Mouse (Mus musculus) liver, embryonic 15.5 days (tissue): ENCODE measurements at regions not wholly inside any gene's neighbourhood (a gene's known extent, or its start where the extent isn't known, plus 50 kb on each side); places are given as distances from the start of the nearest gene placed in this dataset.

Source experiments
- ATAC-seq: fragments of 200-750 bp; cut with Nextera tagmentation; 2 replicates; pipeline ENCODE4 v1.8.0; 2017; ENCODE audit warnings: moderate number of reproducible peaks, mild to moderate bottlenecking, moderate library complexity; ENCODE audit not compliant: insufficient read depth
- H3K27ac ChIP-seq: fragments of 300-500 bp; sonication (generic); replicated peaks from 2 replicates; pipeline ENCODE4 v1.5.1; 2015; ENCODE audit warnings: mild to moderate bottlenecking, inconsistent platforms
- H3K27me3 ChIP-seq: fragments of 300-500 bp; sonication (generic); 2 replicates; pipeline ENCODE4 v1.6.1; 2015; ENCODE audit warnings: mild to moderate bottlenecking, inconsistent platforms
- H3K36me3 ChIP-seq: fragments of 300-500 bp; sonication (generic); replicated peaks from 2 replicates; pipeline ENCODE4 v1.6.1; 2015; ENCODE audit warnings: moderate library complexity, mild to moderate bottlenecking, inconsistent platforms
- H3K4me1 ChIP-seq: fragments of 300-500 bp; sonication (generic); replicated peaks from 2 replicates; pipeline ENCODE4 v1.6.1; 2015; ENCODE audit warnings: inconsistent platforms
- H3K4me2 ChIP-seq: fragments of 300-500 bp; sonication (generic); 2 replicates; pipeline ENCODE4 v1.6.1; 2015; ENCODE audit warnings: moderate library complexity, mild to moderate bottlenecking, inconsistent platforms
- H3K4me3 ChIP-seq: fragments of 300-500 bp; sonication (generic); replicated peaks from 2 replicates; pipeline ENCODE4 v1.5.1; 2015; ENCODE audit warnings: mild to moderate bottlenecking, inconsistent platforms
- H3K9ac ChIP-seq: fragments of 300-500 bp; sonication (generic); 2 replicates; pipeline ENCODE4 v1.6.1; 2015; ENCODE audit warnings: moderate library complexity, mild to moderate bottlenecking, inconsistent platforms
- H3K9me3 ChIP-seq: fragments of 300-500 bp; sonication (generic); replicated peaks from 2 replicates; pipeline ENCODE4 v1.6.1; 2016; ENCODE audit warnings: inconsistent platforms
- WGBS: fragments of 180-500 bp; shearing (Covaris S2); methylation state at CpG from one replicate; pipeline ENCODE4 v1.1.7; 2015; ENCODE audit warnings: mixed read lengths; ENCODE audit not compliant: insufficient replicate concordance; 5-methylcytosine and 5-hydroxymethylcytosine counted together

DNA sequence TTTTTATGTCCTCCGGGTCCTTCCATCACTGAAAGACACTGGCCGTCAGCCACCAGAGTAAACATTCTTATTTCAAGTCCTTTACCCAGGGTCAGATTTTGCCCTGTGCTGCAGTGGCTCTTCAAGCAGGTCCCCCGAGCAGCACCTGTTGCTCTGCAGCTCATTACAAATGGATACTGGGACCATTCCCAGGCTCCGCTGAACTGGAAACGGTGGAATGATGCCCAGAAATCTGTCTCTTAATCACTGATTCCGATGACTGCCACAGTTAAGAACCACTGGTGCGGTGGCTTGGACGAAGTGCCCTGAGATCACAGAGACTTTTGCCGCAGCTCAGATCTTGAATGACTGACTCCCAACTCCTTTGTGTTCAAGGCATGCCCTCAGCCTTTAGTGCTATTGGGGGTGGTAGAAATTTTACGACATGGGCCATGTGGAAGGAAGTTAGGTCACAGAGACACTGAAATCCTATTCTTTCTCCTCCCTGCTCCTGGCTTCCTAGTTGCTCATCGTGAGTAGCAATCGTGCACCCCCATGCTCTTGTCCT lies 179.6 kb upstream of the Prickle1 start:
- no peak overlapping the region for H3K27ac ChIP-seq
- H3K36me3 ChIP-seq: no peaks in the 10 kb centered on the region
- no peaks in the 10 kb centered on the region for H3K4me1 ChIP-seq
- WGBS: 74% methylated on average over 12 of the region's 12 CpGs
- H3K27me3 ChIP-seq: no peaks in the 10 kb centered on the region
- no peak overlapping the region for H3K4me3 ChIP-seq
- H3K9me3 ChIP-seq: no peaks in the 10 kb centered on the region
- H3K9ac ChIP-seq: no peak overlapping the region
- H3K4me2 ChIP-seq: no peak overlapping the region
- ATAC-seq: no peak

DNA sequence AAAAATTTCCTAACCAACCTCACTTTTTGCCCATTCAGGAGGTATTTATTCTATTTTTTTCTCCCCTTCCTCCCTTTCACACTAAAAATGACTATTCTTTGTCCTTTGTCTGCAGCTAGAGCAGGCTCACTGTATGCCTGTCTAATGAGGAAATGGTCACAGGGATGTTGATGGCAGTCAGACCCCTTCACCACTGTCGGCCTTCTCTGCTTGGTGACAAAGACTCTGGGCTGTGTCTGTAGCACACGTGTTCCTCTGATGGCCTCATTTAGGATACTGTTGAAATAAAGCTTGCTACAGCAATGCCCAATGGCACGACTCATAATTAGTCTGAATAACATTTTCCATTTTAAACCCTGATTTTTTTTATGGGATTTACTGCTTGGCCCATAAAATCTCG lies 178.6 kb upstream of the Prickle1 start:
- Histone ChIP-seq H3K4me2 (no peak overlapping the region), H3K4me1 (no peaks in the 10 kb centered on the region), H3K9me3 (no peaks in the 10 kb centered on the region), H3K27ac (no peak overlapping the region), H3K4me3 (no peak overlapping the region), H3K36me3 (no peaks in the 10 kb centered on the region), H3K9ac (no peak overlapping the region), H3K27me3 (no peaks in the 10 kb centered on the region)
- no peak for ATAC-seq
- WGBS: 56% methylated on average over 4 of the region's 4 CpGs

DNA sequence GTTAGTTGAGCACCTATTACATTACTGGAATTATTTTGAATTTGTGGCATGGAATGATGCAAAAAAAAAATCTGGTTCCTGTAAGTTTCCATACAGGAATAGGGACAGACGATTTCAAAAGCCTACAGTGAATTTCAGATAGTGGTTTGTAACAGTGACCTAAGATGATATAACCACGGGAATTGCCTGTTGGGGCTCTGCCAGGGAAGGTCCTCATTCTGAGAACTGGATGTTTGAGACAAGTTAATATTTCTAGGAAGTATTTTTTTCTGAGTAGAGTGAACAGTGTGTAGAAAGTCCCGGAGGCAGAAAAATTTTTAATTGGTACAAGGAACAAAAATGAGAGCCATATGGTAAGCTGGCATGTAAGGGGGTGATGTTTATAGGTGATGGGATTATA lies 171.3 kb upstream of the Prickle1 start:
- Histone ChIP-seq H3K36me3 (no peaks in the 10 kb centered on the region), H3K27ac (no peak overlapping the region), H3K4me2 (no peak overlapping the region), H3K27me3 (no peaks in the 10 kb centered on the region), H3K4me1 (0 out of 2 replicates have a peak, but pooled peaks cover 3% of the 10 kb centered on the region), H3K4me3 (no peak overlapping the region), H3K9ac (no peak overlapping the region), H3K9me3 (no peaks in the 10 kb centered on the region)
- no peak for ATAC-seq
- WGBS: 37% methylated on average over 3 of the region's 3 CpGs

DNA sequence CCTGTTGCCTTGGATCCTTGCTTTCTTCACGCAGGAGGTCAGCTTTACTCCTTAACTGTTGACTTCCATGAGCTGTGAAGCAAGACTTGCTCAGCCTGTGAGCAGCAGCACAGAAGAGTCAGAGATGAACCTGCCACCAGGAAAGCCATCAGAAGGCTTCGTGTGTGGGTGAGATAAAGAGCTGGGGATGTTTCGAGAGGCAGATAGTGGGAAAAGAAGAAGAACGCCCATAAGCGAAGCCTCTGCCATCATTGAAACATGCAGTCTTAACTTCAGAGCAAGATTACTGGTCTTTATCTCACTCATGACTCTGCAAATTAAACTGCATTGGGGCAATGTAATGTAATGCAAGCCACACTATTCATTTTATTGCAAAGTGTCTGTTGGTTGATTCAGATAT lies 167.4 kb upstream of the Prickle1 start:
- no peak for ATAC-seq
- Histone ChIP-seq H3K4me1 (0 out of 2 replicates have a peak, but pooled peaks cover 3% of the 10 kb centered on the region), H3K9ac (no peak overlapping the region), H3K4me3 (no peak overlapping the region), H3K27ac (no peak overlapping the region), H3K27me3 (no peaks in the 10 kb centered on the region), H3K4me2 (no peak overlapping the region), H3K9me3 (no peaks in the 10 kb centered on the region), H3K36me3 (no peaks in the 10 kb centered on the region)
- 30% methylated on average over 5 of the region's 5 CpGs for WGBS

DNA sequence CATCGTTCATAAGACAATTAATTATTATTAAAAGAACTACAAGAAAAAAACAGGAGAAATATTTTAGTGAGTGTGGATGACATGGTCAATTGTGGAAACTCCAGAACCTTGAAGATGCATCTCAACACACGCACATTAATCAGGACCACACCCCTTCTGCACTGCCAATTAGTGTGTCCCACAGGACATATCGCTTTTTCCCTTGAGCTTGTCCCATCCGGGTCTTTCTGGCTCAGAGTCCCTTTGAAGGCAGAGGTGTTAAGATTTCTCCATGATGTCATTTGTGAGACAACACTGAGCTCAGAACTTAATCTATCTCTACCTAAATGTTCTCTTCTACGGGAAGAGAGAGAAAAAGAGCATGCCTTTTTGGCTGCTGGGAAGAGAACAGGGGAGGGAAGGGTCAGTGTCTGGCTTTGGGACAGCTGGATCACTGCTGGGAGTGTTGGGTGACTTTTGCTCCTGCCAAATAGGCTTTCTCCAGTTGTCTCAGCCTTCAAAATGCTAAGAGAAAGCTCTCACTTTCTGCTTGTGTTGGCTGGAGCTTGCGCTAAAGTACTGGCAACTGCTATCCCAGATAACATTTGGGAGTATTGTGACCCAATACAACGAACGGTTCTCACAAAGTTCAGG lies 162.6 kb upstream of the Prickle1 start:
- WGBS: 61% methylated on average over 8 of the region's 8 CpGs
- H3K9ac ChIP-seq: no peak overlapping the region
- 0 out of 2 replicates have a peak, but pooled peaks cover 3% of the 10 kb centered on the region for H3K4me1 ChIP-seq
- H3K27me3 ChIP-seq: no peaks in the 10 kb centered on the region
- ATAC-seq: no peak
- no peaks in the 10 kb centered on the region for H3K36me3 ChIP-seq
- H3K9me3 ChIP-seq: no peaks in the 10 kb centered on the region
- no peak overlapping the region for H3K4me2 ChIP-seq
- H3K27ac ChIP-seq: no peak overlapping the region
- no peak overlapping the region for H3K4me3 ChIP-seq

DNA sequence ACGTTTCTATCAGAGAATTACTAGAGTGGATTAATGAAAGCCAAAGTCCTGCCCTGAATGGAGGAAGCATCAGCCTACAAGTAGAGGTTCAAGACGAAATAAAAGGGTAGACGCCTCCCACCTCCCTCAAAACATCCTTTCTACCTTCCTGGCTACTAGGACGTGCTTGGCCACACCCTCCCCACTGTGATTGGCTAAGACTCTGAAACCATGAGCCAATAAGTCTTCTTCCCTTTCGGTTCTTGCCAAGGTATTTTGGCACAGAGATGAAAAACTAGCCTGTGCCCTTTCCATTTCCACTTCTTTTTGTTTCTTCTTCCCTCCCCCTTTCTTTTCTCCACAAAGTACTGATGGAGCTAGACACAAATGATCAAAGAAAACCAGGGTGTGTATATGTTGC lies 160.3 kb upstream of the Prickle1 start:
- no peak for ATAC-seq
- no peak overlapping the region for H3K27ac ChIP-seq
- no peaks in the 10 kb centered on the region for H3K9me3 ChIP-seq
- 0 out of 2 replicates have a peak, but pooled peaks cover under 1% of the 10 kb centered on the region for H3K4me1 ChIP-seq
- no peak overlapping the region for H3K9ac ChIP-seq
- H3K4me3 ChIP-seq: no peak overlapping the region
- H3K4me2 ChIP-seq: no peak overlapping the region
- H3K36me3 ChIP-seq: no peaks in the 10 kb centered on the region
- H3K27me3 ChIP-seq: no peaks in the 10 kb centered on the region
- 53% methylated on average over 5 of the region's 5 CpGs for WGBS

DNA sequence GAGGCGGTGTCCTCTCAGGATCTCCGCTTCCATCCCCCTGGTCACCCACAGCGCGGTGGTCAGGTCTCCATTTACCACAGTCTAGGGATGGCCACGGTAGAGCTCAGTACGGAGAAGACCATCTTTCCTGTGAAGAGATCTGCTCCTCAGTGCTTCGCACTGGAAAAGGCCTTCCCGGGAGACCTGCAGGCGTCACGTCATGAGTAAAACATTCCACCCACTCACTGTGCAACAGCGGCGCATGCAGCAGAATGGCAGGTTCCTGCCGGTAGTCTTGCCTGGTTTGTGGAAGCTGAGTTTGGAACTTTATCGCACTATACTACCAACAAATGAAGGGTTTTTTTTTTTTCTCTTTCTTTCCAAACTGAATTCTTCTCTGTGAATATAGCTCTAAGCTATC lies 156.1 kb upstream of the Prickle1 start:
- no peak overlapping the region for H3K27ac ChIP-seq
- H3K4me2 ChIP-seq: no peak overlapping the region
- no peaks in the 10 kb centered on the region for H3K27me3 ChIP-seq
- no peaks in the 10 kb centered on the region for H3K9me3 ChIP-seq
- no peak overlapping the region for H3K4me3 ChIP-seq
- no peaks in the 10 kb centered on the region for H3K36me3 ChIP-seq
- no peak overlapping the region for H3K9ac ChIP-seq
- ATAC-seq: no peak
- 0 out of 2 replicates have a peak, but pooled peaks cover 3% of the 10 kb centered on the region for H3K4me1 ChIP-seq
- WGBS: 40% methylated on average over 14 of the region's 14 CpGs

DNA sequence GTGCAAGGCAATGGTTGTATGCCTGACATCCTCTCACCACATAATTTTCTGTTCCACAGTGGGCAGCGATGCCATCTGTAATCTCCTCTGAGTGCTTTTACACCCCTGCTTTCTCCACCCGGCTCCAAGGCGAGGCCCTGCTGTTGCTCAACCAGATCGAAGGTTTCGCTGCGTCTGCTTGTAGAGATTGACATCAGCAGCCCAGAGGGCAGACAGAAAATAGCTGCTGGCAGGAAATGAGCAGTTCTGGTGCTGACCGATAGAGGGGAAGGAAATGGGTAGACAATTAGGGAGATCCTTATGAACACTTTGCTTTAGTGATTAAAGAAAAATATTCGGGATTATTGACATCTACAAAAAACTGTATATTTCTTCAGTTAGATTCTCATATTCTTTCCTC lies 155.3 kb upstream of the Prickle1 start:
- no peak overlapping the region for H3K4me2 ChIP-seq
- no peak overlapping the region for H3K4me3 ChIP-seq
- no peaks in the 10 kb centered on the region for H3K27me3 ChIP-seq
- no peak overlapping the region for H3K27ac ChIP-seq
- 3% methylated on average over 8 of the region's 8 CpGs for WGBS
- peak; percentile 40; the same call in 1 of the 2 replicates for ATAC-seq
- H3K36me3 ChIP-seq: no peaks in the 10 kb centered on the region
- 0 out of 2 replicates have a peak, but pooled peaks cover 3% of the 10 kb centered on the region for H3K4me1 ChIP-seq
- H3K9ac ChIP-seq: no peak overlapping the region
- no peaks in the 10 kb centered on the region for H3K9me3 ChIP-seq

DNA sequence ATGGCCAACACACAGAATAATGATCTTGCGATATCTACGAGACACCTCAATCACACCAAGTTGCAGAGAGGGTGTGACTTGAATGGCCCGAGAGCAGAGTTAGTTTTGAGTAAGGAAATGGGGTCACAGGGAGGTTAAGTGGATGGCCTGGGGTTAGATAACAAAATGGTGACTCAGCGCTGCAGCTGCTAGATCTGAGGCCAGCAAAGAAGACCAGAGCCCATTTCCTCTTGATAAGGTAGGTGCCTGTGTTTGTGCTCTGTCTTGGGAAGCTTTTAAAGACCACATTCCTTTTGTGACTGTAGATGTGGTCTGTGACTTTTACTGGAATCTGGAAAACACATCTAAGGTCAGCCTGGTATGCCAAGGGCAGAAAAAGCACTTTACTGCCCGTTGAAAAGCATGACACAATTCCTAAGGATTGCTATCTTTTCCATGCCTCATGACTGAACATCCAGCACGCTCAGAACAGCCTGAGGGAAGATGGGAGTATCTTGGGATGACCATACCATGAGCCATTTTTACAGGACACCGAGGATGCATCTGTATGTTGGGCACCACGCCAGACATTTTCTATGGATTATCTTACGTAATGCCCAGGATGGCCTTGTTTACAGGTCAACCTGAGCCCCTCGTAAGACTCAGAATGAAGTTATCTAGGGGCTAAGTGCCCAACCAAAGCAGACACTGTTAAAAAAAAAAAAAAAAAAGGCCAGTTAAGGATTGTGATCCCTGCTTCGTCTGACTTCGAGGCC lies 148.7 kb upstream of the Prickle1 start:
- no peaks in the 10 kb centered on the region for H3K9me3 ChIP-seq
- 0 out of 2 replicates have a peak, but pooled peaks have one; percentile 22 for ATAC-seq
- H3K36me3 ChIP-seq: no peaks in the 10 kb centered on the region
- WGBS: 17% methylated on average over 12 of the region's 12 CpGs
- no peak overlapping the region for H3K4me2 ChIP-seq
- H3K27ac ChIP-seq: no peak overlapping the region
- no peak overlapping the region for H3K9ac ChIP-seq
- no peak overlapping the region for H3K4me3 ChIP-seq
- no peaks in the 10 kb centered on the region; the same call in 1 of the 2 replicates for H3K4me1 ChIP-seq
- H3K27me3 ChIP-seq: no peaks in the 10 kb centered on the region

DNA sequence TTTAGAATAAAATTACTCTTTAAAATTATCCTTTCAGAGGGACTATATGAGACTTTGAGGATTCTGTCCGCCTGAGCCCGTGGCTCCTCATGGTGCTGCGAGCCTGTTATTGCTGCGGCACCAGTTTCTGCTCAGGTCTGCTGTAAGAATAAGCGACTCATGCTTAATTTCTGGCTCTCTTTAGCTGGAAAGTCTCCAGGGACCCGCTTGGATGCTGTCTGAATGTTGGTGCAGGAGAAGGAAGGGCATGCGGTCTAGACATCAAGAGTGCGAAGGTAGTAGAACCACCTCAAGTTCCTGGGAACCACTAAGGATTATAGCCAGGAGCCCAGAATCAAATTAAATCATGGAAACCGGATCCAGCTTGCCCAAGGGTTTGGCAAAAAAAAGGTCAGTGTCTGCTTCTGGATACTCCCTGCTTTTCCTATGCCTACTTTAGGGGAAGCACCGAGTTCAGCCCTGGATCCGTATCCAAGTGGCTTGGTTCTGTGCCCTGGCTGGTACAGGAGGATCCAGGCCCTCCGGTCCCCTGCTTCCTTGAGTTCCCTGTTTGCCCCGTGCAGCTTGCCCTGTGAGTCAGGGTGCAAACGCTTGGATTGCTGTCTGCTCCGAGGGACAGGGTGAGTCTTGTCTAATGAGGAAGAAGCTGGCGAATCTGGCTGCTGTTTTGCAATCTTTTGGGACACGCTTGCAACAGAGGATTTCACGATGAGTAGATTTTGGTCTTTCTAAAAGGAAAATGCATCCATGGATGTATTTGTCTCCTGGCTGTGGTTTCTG lies 138.2 kb upstream of the Prickle1 start:
- Histone ChIP-seq H3K9me3 (no peaks in the 10 kb centered on the region), H3K36me3 (no peaks in the 10 kb centered on the region)
- ATAC-seq: no peak

DNA sequence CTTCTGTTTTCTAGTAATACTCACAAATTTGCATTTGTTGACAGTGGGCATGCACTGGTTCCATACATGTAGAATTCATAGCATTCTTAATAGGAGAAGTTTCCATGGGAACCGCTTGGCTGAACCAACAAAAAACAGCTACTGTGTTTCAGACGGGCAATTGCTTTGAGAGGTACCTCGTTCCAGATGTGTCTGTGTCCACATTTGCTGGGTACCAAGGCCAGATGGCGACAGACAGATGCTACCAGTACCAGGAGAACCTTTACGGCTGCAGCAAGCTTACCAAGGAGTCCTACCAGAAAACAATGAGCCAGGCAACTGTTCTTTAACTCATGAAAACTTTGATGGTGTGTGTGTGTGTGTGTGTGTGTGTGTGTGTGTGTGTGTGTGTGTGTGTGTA lies 137.1 kb upstream of the Prickle1 start:
- Histone ChIP-seq H3K4me3 (no peak overlapping the region), H3K4me2 (no peak overlapping the region), H3K9me3 (no peaks in the 10 kb centered on the region), H3K27me3 (no peaks in the 10 kb centered on the region), H3K9ac (no peak overlapping the region), H3K36me3 (no peaks in the 10 kb centered on the region), H3K4me1 (no peaks in the 10 kb centered on the region), H3K27ac (no peak overlapping the region)
- 61% methylated on average over 5 of the region's 5 CpGs for WGBS
- ATAC-seq: no peak

More for the DNA sequence above, 138.2 kb upstream of the Prickle1 start:
- H3K4me2 ChIP-seq: no peak overlapping the region
- no peaks in the 10 kb centered on the region for H3K4me1 ChIP-seq
- no peak overlapping the region for H3K4me3 ChIP-seq
- H3K27ac ChIP-seq: no peak overlapping the region
- H3K9ac ChIP-seq: no peak overlapping the region
- 67% methylated on average over 18 of the region's 18 CpGs for WGBS
- no peaks in the 10 kb centered on the region for H3K27me3 ChIP-seq
